Mouse (Mus musculus) kidney, adult 18-20 months (tissue): ENCODE data around the gene Zfp541.

Experiments used
- DNase-seq: peaks from one replicate; pipeline ENCODE4 v3.0.0; 2021

Zfp541 gene

GRCm38 (mm10) chr7:16087587-16087986 lies 26.0 kb downstream of the Zfp541 start:
- no peak for DNase-seq

GRCm38 (mm10) chr7:16094592-16094991 lies 33.0 kb downstream of the Zfp541 start:
- DNase-seq: no peak

DNA sequence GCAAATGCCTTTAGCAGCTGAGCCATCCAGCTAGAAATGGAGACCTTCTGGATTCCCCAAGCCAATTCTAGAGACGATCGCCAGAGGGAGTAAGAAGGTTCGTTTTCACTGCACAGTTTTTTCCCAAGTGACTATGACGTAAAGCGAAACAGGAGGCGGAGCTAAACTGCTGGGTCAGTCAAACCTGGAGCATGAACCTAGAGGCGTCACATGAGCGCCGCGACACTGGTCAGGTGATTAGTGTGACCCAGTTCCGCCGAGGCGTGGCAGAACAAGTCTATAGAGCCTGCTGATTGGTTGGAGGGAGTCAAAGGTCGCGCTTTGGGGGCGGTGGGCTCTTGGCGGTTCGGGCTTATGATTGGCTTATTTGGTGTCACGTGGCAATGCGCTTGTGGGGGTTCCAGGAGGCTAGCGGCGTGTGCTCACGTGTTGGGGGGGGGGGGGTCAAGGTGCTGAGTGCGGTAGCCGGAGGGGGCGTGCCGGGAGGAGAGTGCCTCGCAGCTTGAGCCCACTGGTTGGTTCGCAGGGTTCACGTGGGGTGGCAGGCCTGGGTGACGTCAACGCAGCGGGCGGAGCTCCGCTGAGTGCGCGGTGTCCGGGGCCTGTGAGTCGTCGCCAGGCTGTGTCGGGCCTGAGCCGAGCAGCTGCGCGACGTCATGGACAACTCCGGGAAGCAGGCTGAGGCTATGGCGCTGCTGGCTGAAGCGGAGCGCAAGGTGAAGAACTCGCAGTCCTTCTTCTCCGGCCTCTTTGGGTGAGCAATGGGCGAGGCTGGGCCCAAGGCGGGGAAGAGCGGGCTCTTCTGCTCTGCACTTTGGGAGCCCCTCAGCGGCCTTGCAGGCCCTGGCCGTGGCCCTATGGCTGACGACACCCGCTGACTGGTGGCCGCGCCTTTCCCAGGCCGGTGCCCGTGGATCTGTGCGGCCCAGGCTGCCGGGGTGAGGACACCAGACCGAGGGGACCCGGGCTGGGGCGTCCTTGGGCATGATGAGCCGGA lies 36.7 kb downstream of the Zfp541 start, which contains the start of gene Napa:
Gene Napa (plus strand): TSS at position 438 of the 997 bp plus-strand sequence.
- peak; percentile 99 for DNase-seq

DNA sequence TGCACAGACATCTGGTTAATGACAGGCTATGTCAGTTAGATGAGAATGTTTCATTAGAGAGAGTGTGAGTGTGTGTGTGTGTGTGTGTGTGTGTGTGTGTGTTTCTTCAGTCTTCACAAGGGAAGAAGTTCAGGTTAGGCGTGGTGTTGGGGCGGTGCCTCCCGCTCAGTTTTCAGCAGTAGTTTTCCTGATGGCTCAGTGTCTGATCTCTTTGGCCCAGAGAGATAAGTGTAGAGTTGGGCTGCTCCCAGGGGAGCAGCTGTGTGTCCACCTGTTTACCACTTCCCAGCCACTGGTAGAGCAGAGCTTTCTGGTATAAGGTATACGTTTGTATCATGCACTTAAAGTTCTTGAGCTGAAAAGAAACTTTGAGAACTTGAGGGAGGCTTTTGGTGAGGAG lies 38.3 kb downstream of the Zfp541 start:
- DNase-seq: no peak

DNA sequence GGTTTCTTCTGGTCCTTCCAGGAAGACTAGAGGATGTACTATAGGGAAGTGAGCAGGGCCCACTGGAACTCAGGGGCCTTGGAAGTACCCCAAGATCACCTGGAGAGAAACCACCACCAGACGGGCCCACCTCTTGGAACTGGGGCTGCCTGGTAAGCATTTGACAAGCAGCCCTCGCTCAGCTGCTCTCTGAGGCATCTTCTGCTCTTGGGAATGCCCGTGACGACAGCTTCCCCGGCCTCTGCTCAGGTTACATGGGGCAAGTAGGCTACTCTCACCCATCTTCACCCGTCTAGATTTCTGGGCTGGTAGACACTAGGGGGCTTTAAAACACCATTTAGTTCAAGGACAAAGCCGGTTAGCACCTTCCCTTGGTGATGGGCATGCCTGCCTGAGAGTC lies 39.5 kb downstream of the Zfp541 start:
- DNase-seq: no peak

- DNase-seq: no peak
Measured at GRCm38 (mm10) chr7:16101726-16102475, 40.3 kb downstream of the Zfp541 start.

- DNase-seq: no peak
Measured at GRCm38 (mm10) chr7:16102686-16103226, 41.1 kb downstream of the Zfp541 start.

GRCm38 (mm10) chr7:16103760-16104159 lies 42.1 kb downstream of the Zfp541 start:
- no peak for DNase-seq

GRCm38 (mm10) chr7:16104611-16105388 lies 43.2 kb downstream of the Zfp541 start:
- DNase-seq: no peak

DNA sequence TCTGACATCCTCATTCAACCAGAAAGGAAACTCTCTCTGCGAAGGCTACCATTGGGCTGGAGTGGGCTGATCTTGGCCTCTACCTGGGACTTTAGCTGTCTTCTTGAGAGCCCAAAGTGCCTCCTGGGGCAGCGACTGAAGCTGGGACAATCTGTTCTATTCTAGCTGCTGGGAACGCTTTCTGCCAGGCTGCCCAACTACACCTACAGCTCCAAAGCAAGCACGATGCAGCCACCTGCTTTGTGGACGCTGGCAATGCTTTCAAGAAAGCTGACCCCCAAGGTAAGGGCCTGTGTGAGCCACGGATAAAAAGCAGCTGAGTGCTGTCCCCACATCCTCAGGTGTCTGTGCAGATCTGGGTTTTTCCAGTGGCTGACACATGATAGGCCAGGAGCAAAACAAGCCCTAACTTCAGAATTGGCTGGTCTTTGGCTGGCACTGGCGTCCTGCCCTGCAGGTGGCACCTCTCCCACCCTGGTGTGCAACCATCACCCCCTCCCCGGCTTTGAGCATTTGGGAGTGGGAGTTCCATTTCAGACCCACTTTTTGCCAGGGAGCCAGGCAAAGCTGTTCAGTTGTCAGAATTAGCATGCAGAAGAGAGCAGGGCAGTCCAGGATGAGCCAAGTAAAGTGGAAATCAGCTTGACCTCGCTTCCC lies 47.4 kb downstream of the Zfp541 start:
- no peak for DNase-seq

- no peak for DNase-seq
Measured at GRCm38 (mm10) chr7:16110158-16110557, 48.5 kb downstream of the Zfp541 start.

GRCm38 (mm10) chr7:16111284-16112090 lies 49.9 kb downstream of the Zfp541 start:
- no peak for DNase-seq

DNA sequence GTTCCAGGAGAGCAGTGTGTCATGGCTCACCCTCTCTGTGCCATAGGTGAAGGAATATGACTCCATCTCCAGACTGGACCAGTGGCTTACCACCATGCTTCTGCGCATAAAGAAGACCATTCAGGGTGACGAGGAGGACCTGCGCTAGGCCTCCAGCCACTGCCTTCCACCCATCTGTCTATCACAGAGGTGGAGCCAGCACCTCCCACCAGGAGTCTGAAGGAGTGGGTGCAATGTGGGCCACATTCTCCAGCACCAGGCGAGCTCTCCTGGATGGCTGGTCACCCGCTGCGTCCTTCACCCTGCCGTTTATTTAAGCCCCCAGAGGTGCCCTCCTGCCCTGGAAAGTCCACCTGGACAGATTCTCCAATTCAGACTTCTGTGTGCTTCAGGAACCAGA lies 54.8 kb downstream of the Zfp541 start:
- DNase-seq: no peak

- no peak for DNase-seq
Measured at GRCm38 (mm10) chr7:16117100-16117499, 55.5 kb downstream of the Zfp541 start.

DNA sequence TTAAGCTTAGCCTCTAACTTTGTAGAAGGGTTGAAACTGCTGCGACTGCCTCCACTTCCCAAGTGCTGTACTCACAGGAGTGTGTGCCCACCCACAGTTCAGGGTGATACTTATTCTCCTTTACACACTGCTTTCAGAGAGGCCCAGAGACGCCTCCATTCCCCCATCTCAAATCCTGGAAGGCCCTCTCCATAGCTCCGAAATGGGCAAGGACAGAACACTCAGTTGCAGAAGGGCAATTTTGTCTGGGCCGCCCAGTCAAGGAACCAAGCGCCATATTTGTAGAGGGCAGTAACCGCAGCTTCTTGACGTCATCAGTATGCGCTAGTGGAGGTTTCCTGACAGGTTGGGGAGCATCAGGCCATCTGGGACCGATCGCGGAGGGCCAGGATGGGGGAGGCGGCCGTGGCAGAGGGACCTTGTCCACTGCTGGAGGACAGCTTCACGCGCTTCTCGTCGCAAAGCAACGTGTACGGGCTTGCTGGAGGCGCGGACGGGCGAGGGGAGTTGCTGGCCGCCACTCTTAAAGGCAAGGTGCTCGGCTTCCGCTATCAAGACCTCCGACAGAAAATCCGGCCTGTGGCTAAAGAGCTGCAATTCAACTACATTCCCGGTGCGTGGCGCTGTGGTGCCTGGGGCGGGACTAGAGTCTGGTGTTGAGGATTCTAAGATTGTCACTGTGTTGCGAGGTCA lies 58.1 kb downstream of the Zfp541 start, which contains the start of gene Kptn:
Gene Kptn (plus strand): TSS at position 327 of the 693 bp plus-strand sequence.
- peak; percentile 94 for DNase-seq

GRCm38 (mm10) chr7:16120262-16120600 lies 58.6 kb downstream of the Zfp541 start:
- no peak for DNase-seq

DNA sequence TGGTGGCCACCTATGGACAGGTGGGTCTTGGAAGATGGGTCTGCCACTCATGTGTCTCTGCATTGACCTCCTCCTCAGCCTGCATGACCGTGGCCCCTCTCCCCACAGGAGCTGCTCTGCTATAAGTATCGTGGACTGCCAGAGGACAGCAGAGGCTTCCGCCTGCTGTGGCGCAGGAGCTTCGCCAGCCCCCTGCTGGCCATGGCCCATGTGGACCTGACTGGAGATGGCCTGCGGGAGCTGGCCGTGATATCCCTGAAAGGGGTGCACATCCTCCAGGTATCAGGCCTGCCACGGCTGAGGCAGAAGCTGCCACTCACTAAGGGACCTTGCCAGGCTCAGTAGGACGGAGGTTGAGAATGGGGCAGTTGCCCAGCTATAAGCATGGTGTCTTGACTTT lies 64.2 kb downstream of the Zfp541 start:
- no peak for DNase-seq

GRCm38 (mm10) chr7:16128344-16128743 lies 66.7 kb downstream of the Zfp541 start:
- DNase-seq: no peak

DNA sequence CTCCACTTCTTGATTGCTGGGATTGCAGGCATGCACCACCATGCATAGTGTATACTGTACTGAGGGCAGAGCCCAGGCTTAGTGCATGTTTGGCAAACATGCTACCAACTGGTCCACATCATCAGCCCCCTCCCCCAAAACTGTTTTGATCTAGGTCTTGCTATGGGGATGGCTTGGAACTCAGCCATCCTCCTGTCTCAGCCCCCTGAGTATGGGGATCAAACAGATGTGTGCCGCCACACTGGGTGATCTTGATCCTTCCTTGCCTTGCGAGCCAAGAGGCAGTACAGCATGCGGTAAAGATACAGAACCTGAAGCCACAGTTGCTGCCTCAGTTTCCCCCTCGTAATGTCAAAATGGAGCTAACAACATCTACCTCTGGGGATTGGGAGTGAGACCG lies 67.3 kb downstream of the Zfp541 start:
- DNase-seq: no peak

DNA sequence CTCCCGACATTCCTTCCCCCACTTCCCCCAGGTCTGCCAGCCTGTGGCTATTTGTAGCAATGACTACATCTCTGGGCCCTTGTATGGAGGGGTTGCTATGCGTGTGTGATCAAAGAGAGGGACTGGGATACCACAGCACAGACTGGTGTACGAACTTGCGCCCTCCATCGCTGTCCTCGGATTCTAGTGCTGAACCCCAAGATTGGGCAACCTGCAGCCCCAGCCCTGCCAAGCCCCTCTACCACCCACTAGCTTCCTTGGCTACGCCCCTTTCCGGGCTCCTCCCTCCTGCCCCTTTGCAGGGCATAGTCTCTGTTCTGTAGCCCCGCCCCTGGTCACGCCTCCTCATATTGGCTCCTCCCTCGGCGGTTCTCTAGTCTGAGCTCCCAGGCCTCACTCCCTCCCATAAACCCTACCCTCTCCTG lies 67.8 kb downstream of the Zfp541 start, which contains the start of gene Slc8a2:
Gene Slc8a2 (plus strand): TSS at position 406 of the 425 bp plus-strand sequence.
- peak; percentile 60 for DNase-seq
